Mouse (Mus musculus) right cerebral cortex, postnatal 36 days (tissue): ENCODE measurements at regions not wholly inside any gene's neighbourhood (a gene's known extent, or its start where the extent isn't known, plus 50 kb on each side); places are given as distances from the start of the nearest gene placed in this dataset.
"Not testable (repeated sequence)": the region's sequence is repeated elsewhere in the genome, so short reads cannot be mapped to it uniquely, and the experiment has no call there.

ENCODE experiments used
- DNase-seq, 2 experiments: peaks; one replicate each; pipeline ENCODE4 v3.0.0; 2022; ENCODE audit warnings: low spot score in 2 of 2, mixed read lengths in 1 of 2

DNA sequence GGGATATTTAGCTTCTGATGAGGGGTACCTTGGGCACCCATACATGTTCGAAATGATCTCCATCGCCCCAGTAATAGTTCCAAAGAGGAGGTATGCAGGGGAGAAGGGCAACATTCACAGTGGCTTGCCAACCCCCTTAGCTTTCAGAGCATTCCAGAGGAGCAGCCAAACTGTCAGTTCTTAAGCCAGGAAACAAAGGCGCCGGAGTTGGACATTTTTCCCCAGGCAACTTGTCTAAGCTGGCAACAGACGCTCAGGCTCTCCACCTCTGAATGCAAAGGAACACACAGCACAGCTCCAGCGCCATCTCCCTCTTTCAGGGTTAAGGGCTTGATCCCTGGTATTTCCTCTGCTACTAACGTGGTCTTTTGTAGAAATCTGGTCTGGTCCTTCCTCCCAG lies 169.2 kb upstream of the Kit start:
- DNase-seq, result no peak

DNA sequence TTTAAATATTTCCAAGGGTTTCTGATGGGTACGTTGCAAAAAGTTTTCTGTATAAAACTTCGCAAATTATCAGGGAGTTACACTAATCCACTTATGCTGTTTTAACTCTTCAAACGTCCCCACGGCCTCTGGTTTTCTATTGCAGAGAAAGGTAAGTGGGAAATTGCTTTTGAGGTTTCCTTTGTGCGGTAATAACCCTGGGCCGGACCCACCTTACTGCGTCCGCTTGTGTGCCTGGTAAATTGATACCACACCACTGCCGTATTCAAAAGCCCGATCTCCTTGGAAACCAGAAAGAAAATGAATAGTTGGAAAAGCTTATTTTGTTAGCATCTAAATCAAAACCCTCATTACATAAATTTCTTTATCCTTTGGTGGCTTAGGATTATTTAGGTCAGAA lies 167.0 kb upstream of the Kit start:
- DNase-seq, result no peak

DNA sequence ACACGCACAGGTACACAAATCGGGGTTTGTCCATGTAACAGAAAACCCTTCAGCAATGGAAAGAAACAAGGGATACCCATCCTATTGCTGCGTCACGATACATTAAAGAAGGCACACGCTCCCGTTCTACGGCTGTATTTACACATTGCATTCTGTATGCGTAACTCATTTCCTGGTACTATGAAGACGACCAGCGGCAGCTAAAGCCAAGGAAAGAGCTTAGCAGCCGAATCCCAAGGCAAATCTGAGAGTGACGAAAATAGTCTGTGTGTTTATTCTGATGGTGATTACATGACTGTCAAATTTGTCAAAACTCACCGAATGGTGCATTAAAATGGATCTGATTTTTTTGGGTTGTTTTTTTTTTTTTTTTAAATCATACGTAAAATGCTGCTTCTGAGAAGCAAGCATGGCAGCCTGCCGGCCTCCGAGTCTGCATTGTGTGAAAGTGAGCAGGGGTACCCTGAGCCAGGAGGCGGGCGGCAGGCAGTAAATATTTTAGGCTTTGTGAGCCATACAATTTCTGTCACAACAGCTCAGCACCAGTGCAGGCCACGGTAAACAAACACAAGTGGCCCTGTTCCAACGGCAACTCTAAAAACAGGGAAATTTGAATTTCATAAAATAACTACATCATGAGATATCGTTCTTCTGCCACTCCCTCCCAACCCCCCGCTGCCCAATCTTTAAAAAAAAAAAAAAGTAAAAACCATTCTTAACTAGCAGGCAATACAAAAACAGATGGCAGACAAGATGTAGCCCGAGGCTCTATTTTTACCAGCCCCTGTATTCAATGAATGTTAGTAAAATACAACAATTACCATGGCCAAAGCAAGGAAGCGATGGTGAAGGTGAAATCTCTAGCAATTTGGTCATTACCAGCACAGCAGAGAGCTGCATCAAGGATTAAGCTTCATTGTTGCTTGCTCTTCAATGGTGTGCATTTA lies 164.2 kb upstream of the Kit start:
- DNase-seq, result no peak

DNA sequence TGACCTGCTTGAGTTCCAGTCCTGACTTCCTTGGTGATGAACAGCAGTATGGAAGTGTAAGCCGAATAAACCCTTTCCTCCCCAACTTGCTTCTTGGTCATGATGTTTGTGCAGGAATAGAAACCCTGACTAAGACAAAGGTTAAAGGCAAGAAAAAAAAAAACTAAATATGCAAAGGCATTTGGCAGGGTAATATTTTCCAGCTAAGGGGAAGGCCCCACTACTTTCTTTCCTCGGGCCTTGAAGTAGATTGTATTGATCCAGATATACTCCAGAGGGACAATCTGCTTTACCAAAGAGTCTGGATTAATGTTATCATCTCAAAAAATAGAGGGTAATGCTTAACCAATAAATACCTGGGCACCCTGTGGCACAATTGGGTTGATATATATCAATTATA lies 155.4 kb upstream of the Kit start:
- DNase-seq, result not testable (repeated sequence)

GRCm38 (mm10) chr5:75432885-75433284 lies 141.8 kb upstream of the Kit start:
- DNase-seq, result no peak

- DNase-seq, result no peak
Observed at GRCm38 (mm10) chr5:75437924-75438323, 136.8 kb upstream of the Kit start.

DNA sequence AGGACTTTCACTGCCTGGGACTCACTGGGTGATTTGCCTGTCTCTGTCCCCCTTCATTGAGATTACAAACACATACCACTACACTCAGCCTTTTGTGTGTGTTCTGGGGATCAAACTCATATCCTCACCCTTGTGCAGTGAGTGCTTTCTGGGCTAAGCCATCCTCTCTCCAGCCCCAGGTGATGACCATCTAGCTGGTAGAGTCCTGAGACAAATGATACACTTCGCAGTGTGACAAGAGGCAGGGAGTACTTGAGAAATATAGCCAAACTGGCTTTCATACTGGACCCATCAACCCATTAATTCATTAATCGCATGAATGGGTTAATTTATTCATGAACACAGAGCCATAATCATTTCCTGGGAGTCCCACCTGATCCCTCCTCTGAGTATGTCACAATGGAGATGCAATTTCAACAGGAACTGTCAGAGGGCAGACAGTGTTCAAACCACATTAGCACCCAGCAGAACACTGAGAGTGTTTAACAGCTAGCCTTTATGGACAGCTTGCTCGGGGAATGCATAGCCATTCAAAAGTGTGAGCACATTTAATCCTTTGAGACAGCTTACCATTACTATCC lies 130.6 kb upstream of the Kit start:
- no peak for DNase-seq

GRCm38 (mm10) chr5:75446386-75446785 lies 128.3 kb upstream of the Kit start:
- DNase-seq, result no peak

GRCm38 (mm10) chr5:75449913-75450525 lies 124.7 kb upstream of the Kit start:
- no peak for DNase-seq

- no peak for DNase-seq
Observed at GRCm38 (mm10) chr5:75450564-75450963, 124.2 kb upstream of the Kit start.

DNA sequence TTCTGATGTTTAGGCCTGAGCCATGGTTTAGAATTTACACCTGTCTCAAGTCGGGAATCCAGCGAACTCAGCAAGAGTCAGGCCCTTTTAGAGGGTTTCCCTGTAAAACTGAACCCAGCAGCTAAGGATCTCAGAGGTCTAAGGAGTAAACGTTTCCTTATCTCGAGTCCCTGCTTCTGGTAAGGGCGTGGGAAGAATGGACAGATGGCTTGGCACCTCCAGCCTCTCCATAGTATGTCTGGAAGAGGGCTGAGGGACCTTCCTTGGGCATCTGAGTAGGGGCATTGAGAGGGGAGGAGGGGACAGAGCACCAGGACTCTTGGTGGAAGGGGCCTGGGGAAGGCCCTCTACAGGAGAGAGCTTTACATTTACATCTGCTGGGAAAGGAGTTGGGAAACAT lies 123.6 kb upstream of the Kit start:
- no peak for DNase-seq

GRCm38 (mm10) chr5:75451693-75452092 lies 123.0 kb upstream of the Kit start:
- no peak for DNase-seq

DNA sequence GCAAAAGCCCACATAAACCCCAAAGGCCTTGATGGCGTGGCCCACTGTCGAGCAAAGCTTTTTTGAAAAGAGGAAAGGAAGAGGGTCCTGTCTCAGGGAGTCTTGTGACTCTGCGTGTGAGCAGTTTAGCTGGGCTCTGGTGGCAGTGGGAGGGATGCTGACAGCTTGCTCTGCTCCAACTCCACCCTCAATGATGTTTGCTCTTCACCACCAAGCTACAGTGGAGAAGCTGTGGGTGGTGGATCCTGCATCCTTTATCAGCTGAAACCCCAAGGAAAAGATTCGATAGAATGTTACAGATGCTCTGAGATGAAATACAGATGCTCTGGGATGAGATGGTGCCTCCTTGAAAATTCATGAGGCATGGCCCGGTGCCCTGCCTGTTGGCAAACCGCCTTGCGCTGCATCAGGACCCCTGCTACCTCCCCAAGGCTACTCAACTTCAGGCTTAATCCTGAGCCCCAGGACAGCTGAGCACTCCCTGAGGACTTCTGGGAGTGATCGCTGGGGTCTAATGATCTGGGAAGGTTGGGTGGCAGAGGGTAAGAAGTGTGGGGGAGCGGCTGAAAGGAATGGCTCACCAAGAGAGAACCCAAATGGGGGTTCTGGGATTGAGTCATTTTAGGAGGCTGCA lies 120.8 kb upstream of the Kit start:
- DNase-seq, result no peak

DNA sequence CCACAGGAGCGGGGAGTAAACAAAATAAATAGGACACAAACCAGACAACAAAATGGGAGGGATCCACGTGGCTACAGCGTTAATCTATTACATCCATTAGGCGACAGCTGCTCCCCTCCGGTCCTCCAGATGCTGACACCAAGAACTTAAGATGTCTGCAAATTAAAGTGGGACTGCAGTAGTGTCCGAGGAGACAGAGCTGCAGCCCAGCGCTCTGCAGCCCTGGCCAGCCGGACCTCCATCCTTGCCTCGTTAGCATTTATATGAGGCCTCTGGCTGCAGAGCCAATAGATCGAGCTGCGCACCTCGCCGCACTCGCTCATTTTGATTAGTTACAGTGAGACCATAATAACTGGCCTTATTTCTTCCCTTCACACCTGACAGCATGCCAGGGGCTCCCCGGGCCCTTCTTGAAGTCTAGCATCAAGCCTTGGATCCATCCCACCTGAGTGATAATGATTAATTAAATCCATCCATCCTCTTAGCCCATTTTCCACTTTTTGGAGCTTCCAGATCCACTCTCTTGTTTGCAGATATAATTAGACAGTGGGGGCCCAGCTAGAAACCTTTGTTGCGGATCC lies 119.7 kb upstream of the Kit start:
- DNase-seq, result no peak

DNA sequence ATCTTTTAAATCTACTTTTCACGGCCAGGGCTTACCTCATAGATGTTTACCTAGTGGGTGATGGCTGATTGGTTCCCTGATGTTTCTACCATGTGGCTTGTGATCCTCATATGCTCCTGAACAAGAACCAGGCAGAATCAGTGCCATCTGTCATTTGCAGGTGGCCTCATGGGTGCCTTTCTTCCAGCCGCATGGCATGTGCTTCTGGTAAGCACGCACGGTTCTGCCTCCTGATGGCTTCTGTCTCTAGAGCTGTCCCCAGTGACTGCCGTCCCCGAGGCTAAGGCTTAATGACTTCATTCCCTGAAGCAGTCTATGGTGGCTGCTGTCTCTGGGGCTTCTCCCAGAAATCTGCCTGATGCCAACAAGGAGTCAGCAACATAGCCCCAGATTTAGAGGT lies 117.3 kb upstream of the Kit start:
- DNase-seq, result no peak

DNA sequence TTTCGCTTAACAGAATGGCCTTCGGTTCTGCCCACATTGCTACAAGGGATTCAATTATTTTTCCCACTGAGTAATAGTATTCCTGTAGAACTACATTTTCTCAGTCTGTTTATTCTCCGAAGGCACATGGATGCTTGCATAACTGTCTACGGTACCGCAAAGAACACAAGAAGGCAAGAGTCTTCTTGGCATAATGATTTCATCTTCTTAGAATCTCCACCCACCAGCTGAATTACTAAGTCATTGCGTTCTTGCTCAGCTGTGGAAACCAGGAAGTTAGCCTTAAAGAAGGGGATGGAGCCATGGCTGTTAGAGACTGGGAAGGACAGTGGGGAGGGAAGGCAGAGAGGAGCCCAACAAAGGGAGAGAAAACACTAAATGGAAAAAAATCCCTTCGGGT lies 116.4 kb upstream of the Kit start:
- no peak for DNase-seq

GRCm38 (mm10) chr5:75459758-75460354 lies 114.9 kb upstream of the Kit start:
- no peak for DNase-seq

DNA sequence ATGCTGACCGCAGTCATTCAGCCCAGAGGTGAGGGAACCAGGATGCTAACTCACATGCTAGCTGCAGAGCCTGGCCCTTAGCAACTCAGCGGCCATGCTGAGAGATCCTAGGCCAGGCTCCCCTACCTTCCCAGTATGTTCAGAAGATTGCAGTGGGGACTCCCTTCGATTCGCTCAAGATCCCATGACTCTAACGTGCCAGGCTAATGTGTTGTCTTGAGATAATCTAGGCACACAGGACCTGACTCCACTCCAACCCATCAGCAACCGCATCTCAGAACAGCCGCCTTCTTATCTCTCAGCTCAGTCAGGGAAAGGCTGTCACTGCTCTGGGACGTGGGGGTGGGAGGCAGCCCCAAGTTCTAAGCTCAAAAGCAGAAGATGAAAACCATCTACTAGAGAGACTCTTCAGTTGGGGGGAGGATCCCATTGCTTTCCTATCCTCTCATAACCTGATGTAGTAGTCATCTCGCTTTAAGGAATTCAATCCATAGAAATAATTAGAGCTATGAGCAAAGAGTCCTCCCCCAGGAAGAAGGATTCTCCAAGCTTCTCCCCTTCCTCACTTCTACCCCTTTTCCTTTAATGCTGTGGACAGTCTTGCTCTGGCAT lies 114.2 kb upstream of the Kit start:
- DNase-seq, result no peak

- DNase-seq, result no peak
Observed at GRCm38 (mm10) chr5:75461368-75461767, 113.3 kb upstream of the Kit start.

DNA sequence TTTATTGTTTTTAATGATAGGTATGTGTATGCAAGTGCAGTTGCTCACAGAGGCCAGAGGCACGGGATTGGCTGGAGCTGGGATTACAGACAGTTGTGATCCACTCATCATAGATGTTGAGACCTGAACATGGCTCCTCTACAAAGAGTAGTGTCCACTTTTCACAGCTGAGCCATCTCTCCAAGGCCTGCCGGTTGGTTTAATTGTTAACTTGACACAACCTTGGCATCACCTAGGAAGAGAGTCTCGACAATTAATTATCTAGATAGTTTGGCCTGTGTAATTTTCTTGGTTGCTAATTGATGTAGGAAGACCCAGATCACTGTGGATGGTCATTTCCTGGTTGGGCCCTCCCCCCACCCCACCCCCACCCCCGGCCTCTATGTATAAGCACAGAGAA lies 111.1 kb upstream of the Kit start:
- DNase-seq, result no peak

DNA sequence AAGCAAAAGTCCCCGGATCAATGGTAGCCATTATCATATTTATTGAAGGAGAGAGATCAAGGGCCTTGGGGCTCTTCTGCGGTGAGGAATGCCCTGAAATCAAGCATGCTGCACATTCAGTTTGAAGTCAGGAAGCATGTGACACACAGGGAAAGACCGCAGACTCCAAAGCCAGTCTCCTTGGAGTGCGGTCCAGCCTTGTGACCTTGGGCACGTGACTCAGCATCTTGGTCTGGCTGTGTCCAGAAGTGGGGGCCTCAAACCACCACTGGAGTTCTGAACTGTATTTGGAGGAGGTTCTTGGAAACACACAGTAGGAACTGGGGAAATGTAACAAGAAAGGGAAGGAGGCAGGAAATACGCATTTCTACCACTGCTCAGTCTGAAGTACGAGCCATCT lies 109.0 kb upstream of the Kit start:
- DNase-seq, result no peak
